Mouse (Mus musculus): ENCODE measurements around the gene Nkg7.
A peak's percentile ranks its signal among the peaks of the same experiment; 100 is the strongest.

- no peak for TF ChIP-seq CTCF (IDR thresholded peaks at IDR 0.05; ENCODE audit: borderline replicate concordance, insufficient read depth, low read length)
- TF ChIP-seq POLR2A (IDR thresholded peaks at IDR 0.05; ENCODE audit: low read depth, low read length): peak; percentile 86
These were observed 6.4 kb downstream of the Nkg7 start for GRCm38 (mm10) chr7:43443126-43443916.

Data from embryonic fibroblast, embryonic 13.5 days (primary cell).